Mouse (Mus musculus): ENCODE measurements around the gene Agfg1. TPM values are rescaled to one million over a fixed set of nuclear protein-coding genes. Genes with fewer than 3 reads are reported as not detected.

Gene Agfg1
- polyA plus RNA-seq, 1 experiment from 2014 or later, result 37.2 TPM

DNA sequence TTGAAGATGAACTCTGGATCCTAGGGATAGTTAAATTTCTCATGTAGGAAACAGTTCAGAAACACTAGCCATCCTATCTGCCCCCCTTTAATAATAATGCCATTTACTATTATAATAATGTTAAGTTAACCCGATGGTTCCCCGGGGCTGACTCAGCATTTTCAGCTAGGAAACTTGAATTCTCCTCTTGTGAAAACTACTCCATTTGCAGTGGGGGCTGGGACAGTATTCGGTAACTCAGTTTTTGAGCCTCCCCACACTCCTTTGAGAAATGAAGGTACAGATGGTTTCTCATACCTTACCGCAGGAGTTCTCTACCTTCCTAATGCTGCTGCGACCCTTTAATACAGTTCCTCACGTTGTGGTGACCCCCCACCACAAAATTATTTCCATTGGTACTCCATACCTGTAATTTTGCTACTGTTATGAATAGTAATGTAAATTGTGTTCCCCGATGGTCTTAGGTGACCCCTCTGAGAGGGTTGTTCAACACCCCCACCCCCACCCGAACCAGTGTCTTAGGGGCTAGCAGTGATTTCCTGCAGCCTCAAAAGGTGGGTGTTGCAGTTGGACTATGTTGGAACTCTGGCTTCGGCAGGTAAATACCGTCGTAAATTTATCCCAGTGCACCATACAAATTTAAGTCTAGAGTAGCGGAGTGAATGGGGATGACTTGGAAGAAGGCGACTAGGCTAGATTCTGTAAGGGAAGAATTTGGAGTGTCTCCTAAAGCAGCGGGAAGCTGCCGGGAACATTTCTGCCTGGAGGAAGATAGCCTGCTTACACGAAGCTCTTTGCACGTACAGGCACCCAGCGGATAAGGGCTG, 601 bp upstream of the Agfg1 start:
- 28% methylated on average over 18 of the region's 18 CpGs for WGBS
- H3K9ac ChIP-seq (replicated peaks; ENCODE audit: low read depth, low read length), result no peak overlapping the region
- no peaks in the 10 kb centered on the region for H3K9me3 ChIP-seq (ENCODE audit: control insufficient read depth, low read depth, low read length)
- H3K4me2 ChIP-seq (replicated peaks; ENCODE audit: low read depth, low read length), result peak overlapping the region; percentile 50
- H3K27ac ChIP-seq (ENCODE audit: low read length), result no peak overlapping the region; the same call in 1 of the 2 replicates
- H3K36me3 ChIP-seq (ENCODE audit: control insufficient read depth, insufficient read depth, low read length), result no peaks in the 10 kb centered on the region
- H3K27me3 ChIP-seq (ENCODE audit: control insufficient read depth, insufficient read depth, low read length), result no peaks in the 10 kb centered on the region
- 0 out of 2 replicates have a peak, but pooled peaks have one; percentile 10 for ATAC-seq (ENCODE audit: insufficient number of reproducible peaks, insufficient read depth, low FRiP score, low read depth)
- H3K4me1 ChIP-seq (ENCODE audit: control insufficient read depth, insufficient read depth, low read length), result 0 out of 2 replicates have a peak, but pooled peaks cover 8% of the 10 kb centered on the region
- peak overlapping the region; percentile 96 for H3K4me3 ChIP-seq (ENCODE audit: low read depth, low read length)

DNA sequence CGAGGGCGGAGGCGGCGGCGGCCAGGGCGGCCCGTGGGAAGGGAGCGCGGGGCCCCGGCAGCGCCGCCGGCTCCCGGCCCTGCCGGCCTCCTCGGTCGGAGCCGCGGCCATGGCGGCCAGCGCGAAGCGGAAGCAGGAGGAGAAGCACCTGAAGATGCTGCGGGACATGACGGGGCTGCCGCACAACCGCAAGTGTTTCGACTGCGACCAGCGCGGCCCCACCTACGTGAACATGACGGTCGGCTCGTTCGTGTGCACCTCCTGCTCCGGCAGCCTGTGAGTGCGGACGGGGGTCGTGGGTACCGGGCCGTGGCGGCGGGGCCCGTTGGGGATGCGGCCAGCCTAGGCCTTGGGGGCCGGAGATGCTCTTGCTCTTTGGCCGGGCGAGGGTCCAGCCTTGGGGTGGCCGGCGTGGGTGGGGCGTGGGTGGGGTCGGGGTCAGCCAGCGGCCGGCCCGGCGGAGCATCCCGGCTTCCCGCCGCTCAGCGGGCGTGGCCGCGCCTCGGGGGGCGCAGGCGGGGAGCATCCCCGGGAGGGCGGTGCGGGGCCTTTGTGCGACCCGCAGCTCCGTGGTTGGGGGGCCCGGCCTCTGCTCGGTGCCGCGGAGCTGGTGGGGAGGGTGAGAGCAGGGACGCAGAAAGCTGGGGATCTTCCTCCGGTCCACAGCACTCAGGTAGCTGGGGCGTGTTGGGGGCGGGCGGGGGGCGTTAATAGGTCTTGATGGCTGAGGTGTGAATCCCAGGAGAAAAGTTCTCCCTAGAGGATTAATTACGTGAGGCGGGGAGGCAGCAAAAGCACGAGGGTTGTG, 535 bp downstream of the Agfg1 start:
- H3K4me3 ChIP-seq (ENCODE audit: low read depth, low read length), result peak overlapping the region; percentile 96
- peak overlapping the region; percentile 84 for H3K9ac ChIP-seq (replicated peaks; ENCODE audit: low read depth, low read length)
- peak overlapping the region; percentile 53; the same call in 1 of the 2 replicates for H3K27ac ChIP-seq (ENCODE audit: low read length)
- H3K4me1 ChIP-seq (ENCODE audit: control insufficient read depth, insufficient read depth, low read length), result 0 out of 2 replicates have a peak, but pooled peaks cover 8% of the 10 kb centered on the region
- no peaks in the 10 kb centered on the region for H3K36me3 ChIP-seq (ENCODE audit: control insufficient read depth, insufficient read depth, low read length)
- WGBS, result 1% methylated on average over 67 of the region's 86 CpGs
- no peaks in the 10 kb centered on the region for H3K9me3 ChIP-seq (ENCODE audit: control insufficient read depth, low read depth, low read length)
- ATAC-seq (ENCODE audit: insufficient number of reproducible peaks, insufficient read depth, low FRiP score, low read depth), result peak; percentile 75
- peak overlapping the region; percentile 82 for H3K4me2 ChIP-seq (replicated peaks; ENCODE audit: low read depth, low read length)
- no peaks in the 10 kb centered on the region for H3K27me3 ChIP-seq (ENCODE audit: control insufficient read depth, insufficient read depth, low read length)

DNA sequence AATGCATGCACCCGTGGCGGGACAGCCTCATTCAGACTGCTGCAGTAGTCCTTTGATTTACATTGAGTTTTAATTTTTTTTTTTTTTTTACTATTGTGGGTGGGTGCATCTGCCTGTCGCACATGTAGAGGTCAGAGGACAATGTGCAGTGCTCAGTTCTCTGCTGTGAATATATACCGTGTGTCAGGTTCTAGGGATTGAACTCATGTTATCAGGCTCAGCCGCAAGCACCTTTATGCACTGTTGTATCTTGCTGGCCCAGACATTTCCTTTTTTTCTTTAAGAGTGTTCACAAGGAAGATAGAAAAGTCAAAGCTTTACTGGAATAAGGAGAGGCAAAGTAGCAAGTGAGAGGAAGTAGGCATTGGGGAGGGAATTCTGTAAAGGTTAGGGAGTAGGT, 16.4 kb downstream of the Agfg1 start:
- no peaks in the 10 kb centered on the region for H3K9me3 ChIP-seq (ENCODE audit: control insufficient read depth, low read depth, low read length)
- H3K27me3 ChIP-seq (ENCODE audit: control insufficient read depth, insufficient read depth, low read length), result no peaks in the 10 kb centered on the region
- no peak overlapping the region for H3K27ac ChIP-seq (ENCODE audit: low read length)
- WGBS, result 83% methylated on average over 5 of the region's 5 CpGs
- H3K4me2 ChIP-seq (replicated peaks; ENCODE audit: low read depth, low read length), result no peak overlapping the region
- no peaks in the 10 kb centered on the region for H3K4me1 ChIP-seq (ENCODE audit: control insufficient read depth, insufficient read depth, low read length)
- H3K9ac ChIP-seq (replicated peaks; ENCODE audit: low read depth, low read length), result no peak overlapping the region
- no peak for ATAC-seq (ENCODE audit: insufficient number of reproducible peaks, insufficient read depth, low FRiP score, low read depth)
- no peaks in the 10 kb centered on the region for H3K36me3 ChIP-seq (ENCODE audit: control insufficient read depth, insufficient read depth, low read length)
- H3K4me3 ChIP-seq (ENCODE audit: low read depth, low read length), result no peak overlapping the region

DNA sequence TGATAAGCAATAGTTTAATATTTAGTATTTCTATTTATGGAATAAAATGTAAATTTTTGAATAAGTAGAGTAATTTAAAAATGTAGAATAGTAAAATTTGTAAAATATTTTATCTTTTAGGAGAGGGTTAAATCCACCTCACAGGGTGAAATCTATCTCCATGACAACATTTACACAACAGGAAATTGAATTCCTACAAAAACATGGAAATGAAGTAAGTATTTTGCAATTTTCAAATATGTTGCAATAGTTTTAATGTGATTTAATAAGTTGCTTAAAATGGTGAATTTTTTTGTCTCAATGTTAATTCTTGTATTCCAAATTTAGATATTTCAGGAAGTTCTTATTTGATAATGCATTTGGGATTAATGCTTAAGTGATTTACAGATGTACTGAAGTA, 19.0 kb downstream of the Agfg1 start:
- Histone ChIP-seq H3K9me3 (ENCODE audit: control insufficient read depth, low read depth, low read length) (no peaks in the 10 kb centered on the region), H3K4me1 (ENCODE audit: control insufficient read depth, insufficient read depth, low read length) (no peaks in the 10 kb centered on the region), H3K4me3 (ENCODE audit: low read depth, low read length) (no peak overlapping the region), H3K36me3 (ENCODE audit: control insufficient read depth, insufficient read depth, low read length) (no peaks in the 10 kb centered on the region; the same call in 1 of the 2 replicates), H3K9ac (replicated peaks; ENCODE audit: low read depth, low read length) (no peak overlapping the region), H3K27ac (ENCODE audit: low read length) (no peak overlapping the region), H3K4me2 (replicated peaks; ENCODE audit: low read depth, low read length) (no peak overlapping the region), H3K27me3 (ENCODE audit: control insufficient read depth, insufficient read depth, low read length) (no peaks in the 10 kb centered on the region)
- ATAC-seq (ENCODE audit: insufficient number of reproducible peaks, insufficient read depth, low FRiP score, low read depth), result no peak

DNA sequence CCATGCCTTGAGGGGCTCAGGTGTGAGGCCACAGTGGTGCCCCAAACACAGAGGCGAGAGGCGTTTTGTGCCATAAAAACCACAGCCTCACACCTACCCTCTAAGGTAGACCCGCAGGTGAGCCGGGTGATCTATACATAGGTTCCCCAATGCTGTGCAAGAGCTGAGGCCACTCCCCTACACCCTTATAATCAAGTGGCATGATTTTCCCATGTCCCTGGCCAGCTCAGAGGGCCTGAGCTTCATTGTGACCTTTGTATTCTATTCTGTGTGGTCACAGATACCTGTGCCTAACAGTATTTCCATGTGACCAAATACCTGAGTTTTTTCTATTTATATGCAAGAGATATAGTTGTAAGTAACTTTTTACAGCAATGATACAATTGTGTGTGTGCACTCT, 21.1 kb downstream of the Agfg1 start:
- no peak for ATAC-seq (ENCODE audit: insufficient number of reproducible peaks, insufficient read depth, low FRiP score, low read depth)
- Histone ChIP-seq H3K4me3 (ENCODE audit: low read depth, low read length) (no peak overlapping the region), H3K9ac (replicated peaks; ENCODE audit: low read depth, low read length) (no peak overlapping the region), H3K9me3 (ENCODE audit: control insufficient read depth, low read depth, low read length) (no peaks in the 10 kb centered on the region), H3K36me3 (ENCODE audit: control insufficient read depth, insufficient read depth, low read length) (no peaks in the 10 kb centered on the region; the same call in 1 of the 2 replicates), H3K27ac (ENCODE audit: low read length) (no peak overlapping the region), H3K4me1 (ENCODE audit: control insufficient read depth, insufficient read depth, low read length) (no peaks in the 10 kb centered on the region), H3K27me3 (ENCODE audit: control insufficient read depth, insufficient read depth, low read length) (no peaks in the 10 kb centered on the region), H3K4me2 (replicated peaks; ENCODE audit: low read depth, low read length) (no peak overlapping the region)
- WGBS, result 94% methylated on average over 4 of the region's 4 CpGs

DNA sequence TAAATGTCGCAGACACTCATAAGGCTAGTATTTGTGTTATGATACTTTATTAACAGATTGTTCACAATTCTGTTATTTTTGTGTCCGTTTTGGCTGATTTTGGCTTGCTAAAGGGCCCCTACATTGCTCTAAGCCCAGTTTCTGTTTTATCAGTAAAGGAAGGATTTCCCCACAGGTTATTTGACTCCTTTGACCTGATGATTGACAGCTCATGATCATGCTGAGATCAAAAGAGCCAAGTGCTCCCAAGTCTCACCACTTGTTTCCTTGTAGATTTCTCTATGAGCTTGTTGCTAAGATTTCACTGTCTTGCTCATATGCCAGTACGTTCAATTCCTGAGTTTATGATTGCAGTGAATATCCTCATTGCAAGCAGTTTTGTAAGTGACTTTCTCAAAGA, 30.9 kb downstream of the Agfg1 start:
- H3K9me3 ChIP-seq (ENCODE audit: control insufficient read depth, low read depth, low read length), result no peaks in the 10 kb centered on the region
- WGBS, result 87% methylated on average over 3 of the region's 3 CpGs
- H3K9ac ChIP-seq (replicated peaks; ENCODE audit: low read depth, low read length), result no peak overlapping the region
- H3K27ac ChIP-seq (ENCODE audit: low read length), result no peak overlapping the region
- no peaks in the 10 kb centered on the region for H3K27me3 ChIP-seq (ENCODE audit: control insufficient read depth, insufficient read depth, low read length)
- no peaks in the 10 kb centered on the region for H3K4me1 ChIP-seq (ENCODE audit: control insufficient read depth, insufficient read depth, low read length)
- peaks cover 3% of the 10 kb centered on the region; the same call in 1 of the 2 replicates for H3K36me3 ChIP-seq (ENCODE audit: control insufficient read depth, insufficient read depth, low read length)
- no peak overlapping the region for H3K4me2 ChIP-seq (replicated peaks; ENCODE audit: low read depth, low read length)
- H3K4me3 ChIP-seq (ENCODE audit: low read depth, low read length), result no peak overlapping the region
- no peak for ATAC-seq (ENCODE audit: insufficient number of reproducible peaks, insufficient read depth, low FRiP score, low read depth)

DNA sequence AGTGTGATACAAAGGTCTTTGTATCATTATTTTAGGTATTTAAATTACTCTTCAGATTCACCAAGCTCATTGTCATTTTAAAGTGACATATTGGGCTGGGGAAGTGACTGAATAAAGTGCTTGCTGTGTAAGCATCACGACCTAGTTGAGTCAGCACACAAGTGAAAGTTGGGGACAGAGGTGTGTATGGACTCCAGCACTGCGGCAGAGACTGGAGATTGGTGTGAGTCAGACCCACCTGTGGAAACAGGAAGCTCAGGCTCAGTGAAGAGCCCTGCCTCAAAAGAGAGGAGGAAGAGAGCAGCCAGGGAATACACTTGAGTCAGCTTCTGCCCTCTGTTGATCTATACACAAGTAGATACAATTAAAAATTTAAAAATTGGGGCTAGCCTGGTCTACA, 39.9 kb downstream of the Agfg1 start:
- Histone ChIP-seq H3K9me3 (ENCODE audit: control insufficient read depth, low read depth, low read length) (no peaks in the 10 kb centered on the region), H3K4me3 (ENCODE audit: low read depth, low read length) (no peak overlapping the region), H3K9ac (replicated peaks; ENCODE audit: low read depth, low read length) (no peak overlapping the region), H3K4me1 (ENCODE audit: control insufficient read depth, insufficient read depth, low read length) (no peaks in the 10 kb centered on the region), H3K36me3 (ENCODE audit: control insufficient read depth, insufficient read depth, low read length) (peaks cover 7% of the 10 kb centered on the region), H3K27ac (ENCODE audit: low read length) (no peak overlapping the region), H3K27me3 (ENCODE audit: control insufficient read depth, insufficient read depth, low read length) (no peaks in the 10 kb centered on the region), H3K4me2 (replicated peaks; ENCODE audit: low read depth, low read length) (no peak overlapping the region)
- ATAC-seq (ENCODE audit: insufficient number of reproducible peaks, insufficient read depth, low FRiP score, low read depth), result no peak
- WGBS, result 70% methylated on average over 2 of the region's 2 CpGs

DNA sequence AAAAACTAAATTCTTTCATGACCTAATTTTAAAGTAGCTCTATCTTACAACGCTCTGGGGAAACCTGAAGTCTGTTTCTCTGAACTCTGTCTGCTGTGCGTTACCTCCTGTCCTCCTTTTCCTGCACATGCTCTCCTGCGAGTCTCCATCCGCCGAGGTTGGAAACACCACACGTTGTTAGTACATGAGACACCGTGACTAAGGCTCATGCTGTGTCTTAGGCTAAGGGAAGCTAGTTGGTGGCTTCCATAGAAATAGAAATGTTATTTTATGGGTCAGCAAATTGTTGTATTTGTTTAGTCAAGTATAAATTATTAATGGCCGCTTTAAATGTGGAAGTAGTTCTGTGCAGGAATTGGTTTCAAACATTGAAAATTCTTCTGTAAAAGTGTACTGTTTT, 40.9 kb downstream of the Agfg1 start:
- 87% methylated on average over 8 of the region's 8 CpGs for WGBS
- H3K9ac ChIP-seq (replicated peaks; ENCODE audit: low read depth, low read length), result no peak overlapping the region
- no peak overlapping the region for H3K4me3 ChIP-seq (ENCODE audit: low read depth, low read length)
- H3K36me3 ChIP-seq (ENCODE audit: control insufficient read depth, insufficient read depth, low read length), result peaks cover 10% of the 10 kb centered on the region
- H3K4me1 ChIP-seq (ENCODE audit: control insufficient read depth, insufficient read depth, low read length), result no peaks in the 10 kb centered on the region
- no peaks in the 10 kb centered on the region for H3K27me3 ChIP-seq (ENCODE audit: control insufficient read depth, insufficient read depth, low read length)
- ATAC-seq (ENCODE audit: insufficient number of reproducible peaks, insufficient read depth, low FRiP score, low read depth), result no peak
- no peak overlapping the region for H3K27ac ChIP-seq (ENCODE audit: low read length)
- no peaks in the 10 kb centered on the region for H3K9me3 ChIP-seq (ENCODE audit: control insufficient read depth, low read depth, low read length)
- H3K4me2 ChIP-seq (replicated peaks; ENCODE audit: low read depth, low read length), result no peak overlapping the region
